Mouse (Mus musculus) kidney, adult 2 months (tissue): ENCODE measurements around the gene Mmp20. TPM values are rescaled to one million over a fixed set of nuclear protein-coding genes. Genes with fewer than 3 reads are reported as not detected.

Experiments used
- DNase-seq: peaks from one replicate; pipeline ENCODE4 v3.0.0; 2021
- H3K27ac ChIP-seq: fragments of 200-500 bp; 2 replicates; pipeline ENCODE4 v1.5.1; 2012; ENCODE audit warnings: low read depth, low read length, control low read depth, inconsistent platforms; ENCODE audit not compliant: insufficient read depth
- H3K27me3 ChIP-seq: fragments of 200-500 bp; replicated peaks from 2 replicates; pipeline ENCODE4 v1.6.1; 2012; ENCODE audit warnings: mild to moderate bottlenecking, moderate library complexity, low read length, inconsistent platforms; ENCODE audit not compliant: control insufficient read depth, insufficient read depth
- H3K36me3 ChIP-seq: fragments of 200-500 bp; 2 replicates; pipeline ENCODE4 v1.6.1; 2012; ENCODE audit warnings: mild to moderate bottlenecking, moderate library complexity, low read length, inconsistent platforms; ENCODE audit not compliant: control insufficient read depth, insufficient read depth
- H3K4me1 ChIP-seq: fragments of 200-500 bp; 2 replicates; pipeline ENCODE4 v1.6.1; 2011; ENCODE audit warnings: low read length; ENCODE audit not compliant: control insufficient read depth, insufficient read depth
- H3K4me3 ChIP-seq: fragments of 200-500 bp; 2 replicates; pipeline ENCODE4 v1.5.1; 2011; ENCODE audit warnings: mild to moderate bottlenecking, low read depth, low read length, control low read depth; ENCODE audit not compliant: insufficient read depth
- CTCF ChIP-seq: fragments of 200-500 bp; conservative IDR thresholded peaks from 2 replicates; pipeline ENCODE4 v1.5.1; 2011; ENCODE audit warnings: low read depth, mild to moderate bottlenecking, control low read depth, low read length, moderate library complexity, mixed read lengths; ENCODE audit not compliant: insufficient read depth, insufficient read length
- POLR2A ChIP-seq: fragments of 200-500 bp; IDR thresholded peaks from one replicate; pipeline ENCODE4 v1.6.1; 2011; ENCODE audit warnings: low read depth, low read length, control low read depth
- WGBS: fragments of 180-500 bp; shearing (Covaris S2); methylation state at CpG from one replicate; pipeline ENCODE4 v1.1.7; 2018; 5-methylcytosine and 5-hydroxymethylcytosine counted together
- polyA plus RNA-seq: library from polyadenylated mRNA; depleted of rRNA; stranded (reverse); fragments of >200 nt; gene quantifications from 2 replicates; pipeline ENCODE4 v1.2.3, GENCODE M21; 2012; rRNA removed

Mmp20 gene
- not detected in 2 replicates for polyA plus RNA-seq

DNA sequence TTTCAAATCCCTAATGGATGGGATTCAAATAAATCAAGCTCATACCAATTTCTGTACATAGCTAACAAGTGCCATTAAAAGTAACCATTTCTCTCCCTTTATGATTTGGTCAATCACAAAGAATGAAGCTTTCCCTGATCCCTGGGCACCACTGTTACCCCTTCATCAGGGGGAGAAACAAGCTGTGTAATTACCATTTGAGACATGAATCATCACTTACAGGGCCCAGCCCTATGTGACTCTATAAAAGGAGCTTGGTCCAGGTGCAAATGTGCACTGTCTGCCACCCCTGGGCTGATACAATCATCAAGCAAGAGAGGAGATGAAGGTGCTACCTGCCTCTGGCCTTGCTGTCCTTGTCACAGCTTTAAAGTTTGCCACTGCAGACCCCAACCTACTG is at the start of gene Mmp20:
Gene Mmp20 (plus strand): TSS at position 301 of the 400 bp plus-strand sequence.
- DNase-seq, result no peak
- Histone ChIP-seq H3K4me3 (no peak within 1 kb of the TSS), H3K4me1 (no peaks in the 10 kb centered on the region), H3K36me3 (no peaks in the 10 kb centered on the region), H3K27me3 (no peaks in the 10 kb centered on the region), H3K27ac (no peak within 1 kb of the TSS)
- no peak for TF ChIP-seq POLR2A
- TF ChIP-seq CTCF, result no peak

DNA sequence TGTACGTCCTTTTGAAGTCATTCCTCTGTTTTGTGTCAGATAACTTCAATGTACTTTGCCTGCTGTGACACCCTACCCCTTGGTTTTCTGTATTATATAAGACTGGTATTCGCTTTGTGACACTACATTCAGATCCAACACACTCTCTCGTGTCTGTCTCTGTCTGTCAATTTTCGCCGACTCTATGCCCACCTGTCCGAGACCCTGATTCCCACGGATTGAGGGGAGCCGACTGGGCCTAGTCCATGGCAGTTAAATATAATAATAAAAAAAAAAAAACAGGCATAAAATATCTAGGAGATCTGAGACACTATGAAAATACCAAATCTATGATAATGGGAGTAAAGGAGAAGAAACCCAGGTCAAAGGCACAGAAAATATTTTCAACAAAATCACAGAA is 38.0 kb upstream of the Mmp20 start:
- TF ChIP-seq POLR2A (no peak), CTCF (no peak)
- Histone ChIP-seq H3K4me1 (no peaks in the 10 kb centered on the region; the same call in 1 of the 2 replicates), H3K27me3 (no peaks in the 10 kb centered on the region), H3K27ac (no peak overlapping the region), H3K4me3 (no peak overlapping the region), H3K36me3 (no peaks in the 10 kb centered on the region)
- WGBS, result 85% methylated on average over 8 of the region's 8 CpGs
- DNase-seq, result no peak

DNA sequence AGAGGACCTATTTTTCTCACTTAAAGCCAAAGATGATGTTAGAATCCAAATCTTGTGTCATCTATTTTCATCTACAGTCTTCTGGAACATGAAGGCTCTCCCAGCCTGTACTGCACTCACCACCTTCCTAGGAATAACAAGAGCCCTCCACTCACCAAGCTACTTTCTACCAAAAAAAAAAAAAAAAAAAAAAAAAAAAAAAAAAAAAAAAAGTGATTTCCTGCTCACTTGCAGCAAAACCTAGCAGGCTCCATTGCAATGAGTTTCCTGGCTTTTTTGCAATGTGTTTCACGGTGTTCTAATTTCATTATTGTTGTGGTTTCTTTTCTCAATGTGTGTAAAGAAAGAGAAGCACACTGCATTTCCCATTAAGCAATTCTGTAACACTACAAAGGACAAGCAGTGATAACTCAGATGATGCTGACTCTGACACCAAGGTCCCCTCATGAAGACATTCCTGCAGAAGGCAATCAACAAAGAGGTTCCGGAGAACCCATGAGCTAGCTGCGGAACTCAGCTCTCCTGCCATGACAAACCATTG is 34.7 kb upstream of the Mmp20 start:
- TF ChIP-seq CTCF, result no peak
- TF ChIP-seq POLR2A, result no peak
- H3K4me3 ChIP-seq, result no peak overlapping the region
- H3K27me3 ChIP-seq, result no peaks in the 10 kb centered on the region
- WGBS, result 88% methylated on average over 3 of the region's 3 CpGs
- no peaks in the 10 kb centered on the region; the same call in 1 of the 2 replicates for H3K4me1 ChIP-seq
- DNase-seq, result no peak
- H3K27ac ChIP-seq, result no peak overlapping the region
- H3K36me3 ChIP-seq, result no peaks in the 10 kb centered on the region

- 3% methylated on average over 6 of the region's 6 CpGs for WGBS
- peak; percentile 93 for DNase-seq
- Histone ChIP-seq H3K27me3 (no peaks in the 10 kb centered on the region), H3K36me3 (no peaks in the 10 kb centered on the region), H3K27ac (peak overlapping the region; percentile 46; the same call in 1 of the 2 replicates), H3K4me3 (peak overlapping the region; percentile 63), H3K4me1 (no peaks in the 10 kb centered on the region; the same call in 1 of the 2 replicates)
- no peak for TF ChIP-seq POLR2A
- TF ChIP-seq CTCF, result peak; percentile 99
Measured at GRCm38 (mm10) chr9:7594816-7595540, 33.1 kb upstream of the Mmp20 start.

- peak; percentile 72 for DNase-seq
- TF ChIP-seq POLR2A, result no peak
- TF ChIP-seq CTCF, result peak; percentile 93
- H3K27me3 ChIP-seq, result no peaks in the 10 kb centered on the region
- 0% methylated on average over 3 of the region's 3 CpGs for WGBS
- no peaks in the 10 kb centered on the region for H3K4me1 ChIP-seq
- H3K4me3 ChIP-seq, result no peak overlapping the region
- H3K36me3 ChIP-seq, result no peaks in the 10 kb centered on the region
- H3K27ac ChIP-seq, result no peak overlapping the region
Measured at GRCm38 (mm10) chr9:7602982-7603742, 24.9 kb upstream of the Mmp20 start.

GRCm38 (mm10) chr9:7604005-7604404 is 24.0 kb upstream of the Mmp20 start:
- no peak overlapping the region for H3K4me3 ChIP-seq
- no peak overlapping the region for H3K27ac ChIP-seq
- peak; percentile 5 for DNase-seq
- WGBS, result 53% methylated on average over 6 of the region's 6 CpGs
- H3K4me1 ChIP-seq, result no peaks in the 10 kb centered on the region
- no peak for TF ChIP-seq POLR2A
- TF ChIP-seq CTCF, result no peak
- no peaks in the 10 kb centered on the region for H3K36me3 ChIP-seq
- H3K27me3 ChIP-seq, result no peaks in the 10 kb centered on the region

GRCm38 (mm10) chr9:7605638-7606037 is 22.4 kb upstream of the Mmp20 start:
- DNase-seq, result no peak
- H3K27ac ChIP-seq, result no peak overlapping the region
- no peak for TF ChIP-seq POLR2A
- no peak for TF ChIP-seq CTCF
- no peak overlapping the region for H3K4me3 ChIP-seq
- H3K4me1 ChIP-seq, result no peaks in the 10 kb centered on the region
- no peaks in the 10 kb centered on the region for H3K36me3 ChIP-seq
- no peaks in the 10 kb centered on the region for H3K27me3 ChIP-seq
- 88% methylated on average over 12 of the region's 12 CpGs for WGBS
